Mouse (Mus musculus) MEL (cell line): ENCODE results near the gene Cnot2.
A peak's percentile ranks its signal among the peaks of the same experiment; 100 is the strongest.

Experiments used
- CHD1 ChIP-seq: IDR thresholded peaks from 2 replicates; pipeline ENCODE4 v1.6.1; 2012; ENCODE audit warnings: low read depth, mild to moderate bottlenecking, inconsistent platforms, low read length, improper control_type of control experiment
- CHD2 ChIP-seq: IDR thresholded peaks from 2 replicates; pipeline ENCODE4 v1.6.1; 2011; ENCODE audit warnings: low read length, improper control_type of control experiment
- CTCF ChIP-seq, 3 experiments: IDR thresholded peaks in 2 of 3; conservative IDR thresholded peaks in 1 of 3; 2 replicates each; pipeline ENCODE4 v1.5.1; 2011 to 2012; ENCODE audit warnings: low read length in 3 of 3, low read depth in 2 of 3, mild to moderate bottlenecking in 2 of 3, improper control_type of control experiment in 1 of 3, inconsistent platforms in 1 of 3, mixed read lengths in 1 of 3, moderate library complexity in 1 of 3; ENCODE audit not compliant: control insufficient read depth in 1 of 3, insufficient read depth in 1 of 3, poor library complexity in 1 of 3, severe bottlenecking in 1 of 3
- ELF1 ChIP-seq: IDR thresholded peaks from 2 replicates; pipeline ENCODE4 v1.6.1; 2014; ENCODE audit warnings: low read depth, mild to moderate bottlenecking, inconsistent platforms, low read length, improper control_type of control experiment, moderate library complexity
- EP300 ChIP-seq, 2 experiments: IDR thresholded peaks; 2 replicates each; pipeline ENCODE4 v1.6.1; 2011; ENCODE audit warnings: improper control_type of control experiment in 2 of 2, low read length in 2 of 2, low read depth in 1 of 2, mild to moderate bottlenecking in 1 of 2
- HCFC1 ChIP-seq: IDR thresholded peaks from 2 replicates; pipeline ENCODE4 v1.6.1; 2012; ENCODE audit warnings: low read depth, mild to moderate bottlenecking, inconsistent platforms, low read length, improper control_type of control experiment, moderate library complexity
- JUND ChIP-seq: IDR thresholded peaks from 2 replicates; pipeline ENCODE4 v1.6.1; 2011; ENCODE audit warnings: low read depth, mild to moderate bottlenecking, improper control_type of control experiment, low read length
- MAX ChIP-seq: IDR thresholded peaks from 2 replicates; pipeline ENCODE4 v1.6.1; 2011; ENCODE audit warnings: low read length, improper control_type of control experiment
- MYB ChIP-seq: IDR thresholded peaks from 2 replicates; pipeline ENCODE4 v1.6.1; 2011; ENCODE audit warnings: mild to moderate bottlenecking, low read depth, low read length, improper control_type of control experiment
- POLR2AphosphoS2 ChIP-seq: IDR thresholded peaks from 2 replicates; pipeline ENCODE4 v1.6.1; 2011; ENCODE audit warnings: low read length, improper control_type of control experiment
- SIN3A ChIP-seq: IDR thresholded peaks from 2 replicates; pipeline ENCODE4 v1.6.1; 2012; ENCODE audit warnings: low read length, improper control_type of control experiment, inconsistent platforms
- TAL1 ChIP-seq: IDR thresholded peaks from 2 replicates; pipeline ENCODE4 v1.6.1; 2012; ENCODE audit warnings: mild to moderate bottlenecking, inconsistent platforms, low read length, moderate library complexity, mixed read lengths
- TCF12 ChIP-seq: IDR thresholded peaks from 2 replicates; pipeline ENCODE4 v1.6.1; 2014; ENCODE audit warnings: low read depth, mild to moderate bottlenecking, inconsistent platforms, low read length, improper control_type of control experiment, moderate library complexity
- USF1 ChIP-seq: IDR thresholded peaks from 2 replicates; pipeline ENCODE4 v1.6.1; 2014; ENCODE audit warnings: low read depth, mild to moderate bottlenecking, inconsistent platforms, low read length, improper control_type of control experiment, moderate library complexity

- TF ChIP-seq MYB (no peak), SIN3A (no peak), CHD2 (no peak), HCFC1 (no peak), CTCF (IDR thresholded peaks at IDR 0.05 in 2 of 3, conservative IDR thresholded peaks at IDR 0.05 in 1 of 3; ENCODE audit: control insufficient read depth in 1 of 3, insufficient read depth in 1 of 3, low read depth in 2 of 3, low read length in 3 of 3, poor library complexity in 1 of 3, severe bottlenecking in 1 of 3) (no peak), MAX (no peak), ELF1 (no peak), CHD1 (no peak), TAL1 (0 out of 2 replicates have a peak, but pooled peaks have one; percentile 16), TCF12 (0 out of 2 replicates have a peak, but pooled peaks have one; percentile 25), JUND (no peak), POLR2AphosphoS2 (no peak), EP300 (IDR thresholded peaks at IDR 0.05; ENCODE audit: low read depth in 1 of 2, low read length in 2 of 2) (peak; percentile 66 to 74), USF1 (no peak)
Measured at GRCm38 (mm10) chr10:116578375-116578774, 2.9 kb downstream of the Cnot2 start.
